Mouse (Mus musculus): ENCODE results near the gene Gca. TPM values are rescaled to one million over a fixed set of nuclear protein-coding genes. Genes with fewer than 3 reads are reported as not detected.
"Not testable (repeated sequence)": the region's sequence is repeated elsewhere in the genome, so short reads cannot be mapped to it uniquely, and the experiment has no call there.

The Gca gene
- polyA plus RNA-seq, 1 experiment from 2014 or later: 2.2 TPM

GRCm38 (mm10) chr2:62672788-62673187 is 8.7 kb downstream of the Gca start:
- Histone ChIP-seq H3K4me1 (replicated peaks) (no peaks in the 10 kb centered on the region), H3K4me3 (no peak overlapping the region), H3K4me2 (no peak overlapping the region), H3K9me3 (no peaks in the 10 kb centered on the region), H3K27me3 (no peaks in the 10 kb centered on the region), H3K9ac (no peak overlapping the region), H3K27ac (replicated peaks) (no peak overlapping the region), H3K36me3 (no peaks in the 10 kb centered on the region)
- no peak for ATAC-seq (ENCODE audit: low read depth)
- 92% methylated on average over 5 of the region's 5 CpGs for WGBS

- WGBS: 70% methylated on average over 8 of the region's 8 CpGs
- H3K9me3 ChIP-seq: no peaks in the 10 kb centered on the region
- no peak overlapping the region for H3K27ac ChIP-seq (replicated peaks)
- H3K36me3 ChIP-seq: no peaks in the 10 kb centered on the region
- no peaks in the 10 kb centered on the region for H3K27me3 ChIP-seq
- no peak overlapping the region for H3K4me3 ChIP-seq
- no peaks in the 10 kb centered on the region for H3K4me1 ChIP-seq (replicated peaks)
- ATAC-seq (ENCODE audit: low read depth): no peak
- no peak overlapping the region for H3K9ac ChIP-seq
- no peak overlapping the region for H3K4me2 ChIP-seq
Measured at GRCm38 (mm10) chr2:62681667-62682066, 17.6 kb downstream of the Gca start.

DNA sequence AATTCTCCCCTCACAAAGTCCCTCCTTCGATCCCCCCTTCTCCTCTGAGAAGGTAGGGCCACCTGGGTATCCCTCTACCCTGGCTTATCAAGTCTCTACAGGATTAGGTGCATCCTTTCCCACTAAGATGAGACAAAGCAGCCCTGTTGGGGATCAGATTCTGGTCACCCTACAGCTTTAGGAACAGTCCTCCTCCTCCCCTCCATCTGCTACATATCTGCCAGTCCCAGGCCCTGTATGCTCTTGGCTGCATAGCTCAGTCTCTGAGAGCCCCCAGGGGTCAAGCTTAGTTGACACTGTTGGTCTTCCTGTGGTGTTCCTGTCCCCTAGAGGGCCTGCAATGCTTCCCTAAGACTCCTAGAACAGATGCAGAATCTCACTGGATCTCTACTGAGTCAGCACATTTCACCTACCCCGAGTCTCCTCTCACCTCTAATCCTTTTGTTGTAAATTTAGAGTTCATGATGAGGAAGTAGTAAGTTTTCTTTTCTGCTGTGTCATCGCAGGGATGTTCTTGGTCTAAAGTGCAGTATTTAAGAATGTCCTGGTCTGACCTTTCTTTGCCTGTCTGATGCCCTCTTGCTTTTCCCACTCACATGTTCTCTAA is 21.0 kb downstream of the Gca start:
- H3K4me3 ChIP-seq: no peak overlapping the region
- 69% methylated on average over 3 of the region's 3 CpGs for WGBS

GRCm38 (mm10) chr2:62685934-62686333 is 21.8 kb downstream of the Gca start:
- H3K4me3 ChIP-seq: no peak overlapping the region
- H3K9ac ChIP-seq: no peak overlapping the region
- H3K36me3 ChIP-seq: no peaks in the 10 kb centered on the region
- H3K27me3 ChIP-seq: no peaks in the 10 kb centered on the region
- 90% methylated on average over 6 of the region's 6 CpGs for WGBS
- H3K4me1 ChIP-seq (replicated peaks): no peaks in the 10 kb centered on the region
- ATAC-seq (ENCODE audit: low read depth): no peak
- no peak overlapping the region for H3K27ac ChIP-seq (replicated peaks)
- no peak overlapping the region for H3K4me2 ChIP-seq
- no peaks in the 10 kb centered on the region for H3K9me3 ChIP-seq

More for the DNA sequence above, 21.0 kb downstream of the Gca start:
- Histone ChIP-seq H3K4me1 (replicated peaks) (no peaks in the 10 kb centered on the region), H3K27me3 (no peaks in the 10 kb centered on the region), H3K4me2 (no peak overlapping the region), H3K27ac (replicated peaks) (no peak overlapping the region), H3K9ac (no peak overlapping the region), H3K9me3 (no peaks in the 10 kb centered on the region), H3K36me3 (no peaks in the 10 kb centered on the region)
- no peak for ATAC-seq (ENCODE audit: low read depth)

GRCm38 (mm10) chr2:62706313-62706712 is 42.2 kb downstream of the Gca start:
- Histone ChIP-seq H3K4me3 (no peak overlapping the region), H3K27ac (replicated peaks) (no peak overlapping the region), H3K4me2 (no peak overlapping the region), H3K9me3 (no peaks in the 10 kb centered on the region), H3K27me3 (no peaks in the 10 kb centered on the region), H3K36me3 (0 out of 2 replicates have a peak, but pooled peaks cover 4% of the 10 kb centered on the region), H3K4me1 (replicated peaks) (no peaks in the 10 kb centered on the region), H3K9ac (no peak overlapping the region)
- ATAC-seq (ENCODE audit: low read depth): no peak
- WGBS: 91% methylated on average over 3 of the region's 3 CpGs

GRCm38 (mm10) chr2:62709633-62710032 is 45.5 kb downstream of the Gca start:
- Histone ChIP-seq H3K27ac (replicated peaks) (no peak overlapping the region), H3K36me3 (peaks cover 4% of the 10 kb centered on the region; the same call in 1 of the 2 replicates), H3K27me3 (no peaks in the 10 kb centered on the region), H3K9ac (no peak overlapping the region), H3K9me3 (no peaks in the 10 kb centered on the region), H3K4me1 (replicated peaks) (no peaks in the 10 kb centered on the region), H3K4me2 (no peak overlapping the region), H3K4me3 (no peak overlapping the region)
- no peak for ATAC-seq (ENCODE audit: low read depth)
- WGBS: 84% methylated on average over 1 of the region's 1 CpGs

GRCm38 (mm10) chr2:62714362-62714761 is 50.3 kb downstream of the Gca start:
- not testable (repeated sequence) for H3K4me2 ChIP-seq; H3K4me3 ChIP-seq; H3K9me3 ChIP-seq; H3K27ac ChIP-seq (replicated peaks); H3K36me3 ChIP-seq; H3K27me3 ChIP-seq; ATAC-seq (ENCODE audit: low read depth); H3K4me1 ChIP-seq (replicated peaks); H3K9ac ChIP-seq
- WGBS: 87% methylated on average over 4 of the region's 4 CpGs

- peaks cover 4% of the 10 kb centered on the region; the same call in 1 of the 2 replicates for H3K36me3 ChIP-seq
- no peaks in the 10 kb centered on the region for H3K4me1 ChIP-seq (replicated peaks)
- ATAC-seq (ENCODE audit: low read depth): no peak
- 91% methylated on average over 4 of the region's 4 CpGs for WGBS
- H3K4me2 ChIP-seq: no peak overlapping the region
- H3K9me3 ChIP-seq: no peaks in the 10 kb centered on the region
- no peaks in the 10 kb centered on the region for H3K27me3 ChIP-seq
- no peak overlapping the region for H3K4me3 ChIP-seq
- no peak overlapping the region for H3K9ac ChIP-seq
- no peak overlapping the region for H3K27ac ChIP-seq (replicated peaks)
Measured at GRCm38 (mm10) chr2:62715260-62715659, 51.2 kb downstream of the Gca start.

GRCm38 (mm10) chr2:62717270-62717669 is 53.2 kb downstream of the Gca start:
- Histone ChIP-seq H3K9me3 (no peaks in the 10 kb centered on the region), H3K4me2 (no peak overlapping the region), H3K4me1 (replicated peaks) (no peaks in the 10 kb centered on the region), H3K36me3 (peaks cover 4% of the 10 kb centered on the region; the same call in 1 of the 2 replicates), H3K27me3 (no peaks in the 10 kb centered on the region), H3K4me3 (no peak overlapping the region), H3K27ac (replicated peaks) (no peak overlapping the region), H3K9ac (no peak overlapping the region)
- no peak for ATAC-seq (ENCODE audit: low read depth)
- whole genome bisulfite sequencing: 88% methylated on average over 6 of the region's 6 CpGs

DNA sequence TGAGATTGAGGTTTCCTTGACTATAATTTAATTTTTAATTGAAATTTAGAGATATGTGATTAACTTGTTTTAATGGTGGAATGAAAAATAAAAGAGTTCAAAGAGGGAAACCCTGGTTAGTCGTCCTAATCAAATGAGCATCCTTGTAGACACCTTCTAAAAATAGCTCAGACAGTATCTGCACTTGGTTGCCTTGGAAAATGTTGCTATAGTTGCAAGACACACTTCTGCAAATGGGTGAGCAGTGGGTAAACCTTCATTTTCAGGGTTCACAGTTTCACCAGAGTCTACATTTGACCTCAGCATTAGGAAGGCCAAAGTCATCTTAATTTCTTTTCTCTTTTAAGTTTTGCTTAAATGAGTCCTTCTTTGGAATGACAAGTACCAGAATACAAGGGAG is 54.3 kb downstream of the Gca start:
- H3K27ac ChIP-seq (replicated peaks): no peak overlapping the region
- ATAC-seq (ENCODE audit: low read depth): no peak

GRCm38 (mm10) chr2:62725946-62726345 is 61.9 kb downstream of the Gca start:
- no peak overlapping the region for H3K9ac ChIP-seq
- no peak overlapping the region for H3K4me3 ChIP-seq
- H3K27ac ChIP-seq (replicated peaks): no peak overlapping the region
- ATAC-seq (ENCODE audit: low read depth): no peak
- H3K27me3 ChIP-seq: no peaks in the 10 kb centered on the region
- WGBS: 38% methylated on average over 1 of the region's 1 CpGs
- H3K36me3 ChIP-seq: no peaks in the 10 kb centered on the region
- H3K4me2 ChIP-seq: no peak overlapping the region
- no peaks in the 10 kb centered on the region for H3K4me1 ChIP-seq (replicated peaks)
- H3K9me3 ChIP-seq: no peaks in the 10 kb centered on the region

More for the DNA sequence above, 54.3 kb downstream of the Gca start:
- no peaks in the 10 kb centered on the region for H3K4me1 ChIP-seq (replicated peaks)
- no peak overlapping the region for H3K9ac ChIP-seq
- no peaks in the 10 kb centered on the region for H3K9me3 ChIP-seq
- H3K4me2 ChIP-seq: no peak overlapping the region
- H3K36me3 ChIP-seq: peaks cover 4% of the 10 kb centered on the region; the same call in 1 of the 2 replicates
- H3K4me3 ChIP-seq: no peak overlapping the region
- 60% methylated on average over 1 of the region's 1 CpGs for WGBS
- no peaks in the 10 kb centered on the region for H3K27me3 ChIP-seq

- Histone ChIP-seq H3K27ac (replicated peaks) (no peak overlapping the region), H3K36me3 (no peaks in the 10 kb centered on the region), H3K27me3 (no peaks in the 10 kb centered on the region), H3K4me1 (replicated peaks) (no peaks in the 10 kb centered on the region), H3K4me3 (no peak overlapping the region), H3K4me2 (no peak overlapping the region), H3K9me3 (no peaks in the 10 kb centered on the region), H3K9ac (no peak overlapping the region)
- WGBS: 84% methylated on average over 2 of the region's 2 CpGs
- ATAC-seq (ENCODE audit: low read depth): no peak
Measured at GRCm38 (mm10) chr2:62727732-62728131, 63.6 kb downstream of the Gca start.

DNA sequence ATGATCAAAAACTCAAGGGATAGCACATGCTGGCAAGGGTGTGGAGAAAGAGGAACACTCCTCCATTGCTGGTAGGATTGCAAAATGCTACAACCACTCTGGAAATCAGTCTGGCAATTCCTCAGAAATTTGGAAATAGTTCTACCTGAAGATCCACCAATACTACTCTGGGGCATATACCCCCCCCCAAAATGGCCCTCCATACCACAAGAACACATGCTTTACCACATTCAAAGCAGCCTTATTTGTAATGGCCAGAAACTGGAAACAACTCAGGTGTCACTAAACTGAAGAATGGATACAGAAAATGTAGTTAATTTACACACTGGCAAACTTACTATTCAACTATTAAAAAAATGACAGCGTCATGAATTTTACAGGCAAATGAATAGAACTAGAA is 66.6 kb downstream of the Gca start:
- 83% methylated on average over 1 of the region's 1 CpGs for WGBS
- Histone ChIP-seq H3K4me1 (replicated peaks) (no peaks in the 10 kb centered on the region), H3K4me2 (no peak overlapping the region), H3K27ac (replicated peaks) (no peak overlapping the region), H3K36me3 (no peaks in the 10 kb centered on the region), H3K9ac (no peak overlapping the region), H3K4me3 (no peak overlapping the region), H3K27me3 (no peaks in the 10 kb centered on the region), H3K9me3 (no peaks in the 10 kb centered on the region)
- no peak for ATAC-seq (ENCODE audit: low read depth)
